Mouse (Mus musculus) Patski (cell line): ENCODE results near the gene Fbxo27. TPM values are rescaled to one million over a fixed set of nuclear protein-coding genes. Genes with fewer than 3 reads are reported as not detected.
A peak's percentile ranks its signal among the peaks of the same experiment; 100 is the strongest.
"Not testable (repeated sequence)": the region's sequence is repeated elsewhere in the genome, so short reads cannot be mapped to it uniquely, and the experiment has no call there.

Source experiments
- ATAC-seq: fragments of 100-300 bp; one replicate; pipeline ENCODE4 v1.8.0; 2021
- CTCF ChIA-PET: fragments of 350-600 bp; sonication (Branson Sonifier 250); formaldehyde crosslinking; loops from one replicate; lab custom pipeline; 2022; ENCODE audit warnings: inconsistent platforms; lab: Charles Lee
- POLR2A ChIA-PET: fragments of 350-600 bp; sonication (Branson Sonifier 250); formaldehyde crosslinking; loops from one replicate; lab custom pipeline; 2022; ENCODE audit warnings: antibody characterized with exemption, inconsistent platforms; lab: Charles Lee
- DNase-seq: peaks from one replicate; pipeline ENCODE4 v3.0.0-alpha.2; 2011; ENCODE audit warnings: low read depth, low spot score
- H3K27me3 ChIP-seq: fragments of 371-371 bp; one replicate; pipeline ENCODE4 v1.5.1; 2021
- CTCF ChIP-seq: fragments of 100-300 bp; IDR thresholded peaks from one replicate; pipeline ENCODE4 v1.5.1; 2021
- in situ Hi-C: fragments of 300-500 bp; cut with MboI; formaldehyde crosslinking; loops from 3 replicates; pipeline ENCODE4 v1.11.1; 2018; ENCODE audit warnings: low pct_unique_long_range_greater_than_20kb, mixed read lengths
- polyA plus RNA-seq: library from polyadenylated mRNA; unstranded; gene quantifications from one replicate; pipeline ENCODE4 v1.2.3, GENCODE M21; 2021

Gene Fbxo27
- polyA plus RNA-seq, 1 experiment from 2014 or later = not detected

DNA sequence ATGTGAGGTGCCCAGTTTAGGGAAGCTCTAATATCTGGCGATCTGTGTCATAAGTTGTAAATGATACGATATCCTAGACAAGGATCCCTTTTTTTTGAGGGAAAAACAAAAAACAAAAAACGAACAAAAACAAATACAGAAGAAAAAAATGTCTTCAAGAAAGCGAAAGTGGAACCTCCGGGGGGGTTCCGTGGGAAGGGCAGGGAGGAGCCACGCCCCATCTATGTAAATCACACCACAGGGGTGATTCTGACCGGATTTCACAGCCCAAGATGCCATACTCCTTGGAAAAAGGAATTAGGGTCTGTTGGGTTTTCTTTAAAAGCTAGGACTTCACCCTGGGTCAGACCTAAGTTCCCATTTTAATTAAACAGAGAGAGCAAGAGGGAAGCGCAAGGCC is 17.7 kb upstream of the Fbxo27 start:
- DNase-seq (no peak), ATAC-seq (no peak)
- in situ Hi-C loops = loop anchor here (25.0 kb wide), 1 partner anchor 538 kb away; the partner anchor contains the start of gene 9530053A07Rik
- ChIA-PET POLR2A (no interaction called here), CTCF (no interaction called here)
- H3K27me3 ChIP-seq = peaks cover under 1% of the 10 kb centered on the region
- TF ChIP-seq CTCF = no peak

DNA sequence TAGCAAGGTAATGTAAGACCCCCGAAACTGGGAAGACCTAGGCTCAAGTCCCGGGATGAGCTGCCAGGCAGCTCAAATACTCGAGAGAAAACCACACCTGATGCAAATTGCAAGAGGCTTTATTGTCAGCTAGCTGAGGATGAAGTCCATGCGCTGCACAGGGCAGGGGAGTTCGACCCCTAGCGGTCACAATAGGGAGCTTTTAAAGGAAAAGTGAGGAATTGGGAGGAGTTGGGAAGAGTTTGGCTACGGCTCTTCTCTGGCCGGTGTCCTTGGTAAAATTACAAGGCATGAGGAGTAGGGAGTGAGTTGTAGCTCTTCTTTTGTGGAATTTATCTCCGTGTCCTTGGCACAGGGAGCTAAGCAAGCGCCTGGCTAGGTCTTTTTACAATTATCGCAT is 16.9 kb upstream of the Fbxo27 start:
- in situ Hi-C loops = loop anchor here (25.0 kb wide), 1 partner anchor 538 kb away; the partner anchor contains the start of gene 9530053A07Rik
- no peak for DNase-seq
- POLR2A ChIA-PET = no interaction called here
- no peak for ATAC-seq
- TF ChIP-seq CTCF = peak; percentile 54
- CTCF ChIA-PET = interaction anchor here (1.1 to 1.4 kb wide), 2 partner anchors 70 to 289 kb away, joined by 3 read pairs; no protein-coding TSS in a partner anchor
- H3K27me3 ChIP-seq = no peaks in the 10 kb centered on the region

DNA sequence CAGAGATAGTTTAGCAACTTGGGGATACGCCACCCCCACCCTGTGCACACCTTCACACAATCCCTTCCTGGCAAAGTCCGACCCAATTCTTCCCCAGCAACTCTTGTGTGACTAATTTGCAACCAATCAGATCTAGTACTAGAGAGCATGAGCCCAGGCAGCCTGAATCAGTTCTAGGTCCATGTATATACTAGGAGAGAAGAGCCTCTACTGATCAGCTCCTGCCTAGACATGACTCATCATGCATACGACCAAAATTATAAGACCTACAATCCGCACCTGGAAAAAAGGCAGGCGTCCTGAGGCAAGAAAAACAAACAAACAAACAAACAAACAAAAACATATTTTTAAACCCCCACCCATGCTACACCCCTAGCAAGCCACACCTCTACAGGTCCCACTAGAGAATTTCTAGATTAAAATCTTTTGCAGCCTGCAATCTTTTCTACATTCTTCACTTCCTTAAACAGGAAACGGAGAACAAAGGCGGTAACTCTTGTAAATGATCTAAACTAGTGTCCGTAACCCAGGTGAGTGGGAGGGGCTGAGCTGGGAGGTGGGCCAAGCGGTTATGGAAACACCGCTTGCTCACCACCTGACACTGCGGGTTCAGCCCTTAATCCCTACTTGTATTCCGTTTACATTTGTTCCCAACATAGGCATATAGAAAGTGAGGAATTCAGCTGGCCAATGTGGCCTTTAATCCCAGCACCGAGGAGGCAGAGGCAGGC is 15.7 kb upstream of the Fbxo27 start:
- TF ChIP-seq CTCF = no peak
- ChIA-PET CTCF (interaction anchor here (1.1 to 1.4 kb wide), 2 partner anchors 71 to 290 kb away, joined by 3 read pairs; no protein-coding TSS in a partner anchor), POLR2A (no interaction called here)
- H3K27me3 ChIP-seq = no peaks in the 10 kb centered on the region
- no peak for DNase-seq
- in situ Hi-C loops = loop anchor here (25.0 kb wide), 1 partner anchor 540 kb away; the partner anchor contains the start of gene 9530053A07Rik
- no peak for ATAC-seq

DNA sequence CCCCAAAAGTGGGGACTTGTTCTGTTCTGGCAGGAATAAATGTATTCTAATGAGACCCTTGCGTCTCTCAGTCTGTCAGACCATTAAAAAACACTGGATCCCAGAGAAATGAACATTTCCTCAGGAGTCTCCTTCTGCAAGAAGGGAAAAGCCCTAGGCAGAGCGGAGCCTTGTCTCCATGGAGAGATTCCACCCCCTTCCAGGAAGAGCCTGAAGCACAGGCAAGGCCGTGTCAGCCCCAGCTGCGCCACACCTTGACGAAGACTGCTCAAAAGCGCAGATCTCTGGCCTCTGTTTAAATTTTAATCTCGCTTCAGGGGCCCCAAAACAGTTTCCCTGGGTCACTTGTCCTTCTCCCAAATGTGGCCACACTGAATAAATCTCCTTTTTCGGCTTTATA is 15.0 kb upstream of the Fbxo27 start:
- no peak for ATAC-seq
- DNase-seq = no peak
- ChIA-PET CTCF (no interaction called here), POLR2A (no interaction called here)
- no peaks in the 10 kb centered on the region for H3K27me3 ChIP-seq
- TF ChIP-seq CTCF = no peak
- in situ Hi-C loops = loop anchor here (25.0 kb wide), 1 partner anchor 540 kb away; the partner anchor contains the start of gene 9530053A07Rik

- ATAC-seq (no peak), DNase-seq (no peak)
- ChIA-PET CTCF (no interaction called here), POLR2A (no interaction called here)
- no peak for TF ChIP-seq CTCF
- H3K27me3 ChIP-seq = peaks cover 13% of the 10 kb centered on the region
- in situ Hi-C loops = loop anchor here (25.0 kb wide), 1 partner anchor 554 kb away; the partner anchor contains the start of gene 9530053A07Rik
Measured at GRCm38 (mm10) chr7:28691075-28691474, 1.6 kb upstream of the Fbxo27 start.

DNA sequence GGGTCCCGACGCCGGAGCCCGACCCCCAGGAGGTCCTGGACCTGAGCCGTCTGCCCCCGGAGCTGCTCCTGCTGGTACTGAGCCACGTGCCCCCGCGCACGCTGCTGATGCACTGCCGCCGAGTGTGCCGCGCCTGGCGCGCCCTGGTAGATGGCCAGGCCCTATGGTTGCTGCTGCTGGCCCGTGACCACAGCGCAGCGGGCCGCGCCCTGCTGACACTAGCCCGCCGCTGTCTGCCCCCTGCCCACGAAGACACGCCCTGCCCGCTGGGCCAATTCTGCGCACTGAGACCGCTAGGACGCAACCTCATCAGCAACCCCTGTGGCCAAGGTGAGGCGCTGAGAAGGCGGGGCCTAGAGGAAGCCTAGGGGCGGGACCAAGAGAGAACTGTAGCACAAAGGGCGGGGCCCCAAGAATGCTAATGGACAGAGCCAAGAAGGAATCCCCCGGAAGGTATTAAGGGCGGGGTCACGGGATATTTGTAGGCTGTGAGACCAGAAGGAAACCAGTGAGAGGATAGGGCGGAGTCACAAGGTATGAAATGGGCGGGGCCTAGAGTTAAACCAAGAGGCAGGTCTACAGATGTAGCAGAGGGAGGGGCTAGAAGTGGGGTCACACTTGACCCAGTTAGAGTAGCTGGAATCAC is 795 bp downstream of the Fbxo27 start:
- TF ChIP-seq CTCF = no peak
- POLR2A ChIA-PET = no interaction called here
- DNase-seq (no peak), ATAC-seq (no peak)
- in situ Hi-C loops = loop anchor here (25.0 kb wide), 1 partner anchor 556 kb away; the partner anchor contains the start of gene 9530053A07Rik
- CTCF ChIA-PET = no interaction called here
- peaks cover 13% of the 10 kb centered on the region for H3K27me3 ChIP-seq

- peaks cover 13% of the 10 kb centered on the region for H3K27me3 ChIP-seq
- no peak for TF ChIP-seq CTCF
- POLR2A ChIA-PET = no interaction called here
- in situ Hi-C loops = loop anchor here (25.0 kb wide), 1 partner anchor 557 kb away; the partner anchor contains the start of gene 9530053A07Rik
- DNase-seq = no peak
- CTCF ChIA-PET = no interaction called here
- no peak for ATAC-seq
Measured at GRCm38 (mm10) chr7:28694423-28694822, 1.8 kb downstream of the Fbxo27 start.

DNA sequence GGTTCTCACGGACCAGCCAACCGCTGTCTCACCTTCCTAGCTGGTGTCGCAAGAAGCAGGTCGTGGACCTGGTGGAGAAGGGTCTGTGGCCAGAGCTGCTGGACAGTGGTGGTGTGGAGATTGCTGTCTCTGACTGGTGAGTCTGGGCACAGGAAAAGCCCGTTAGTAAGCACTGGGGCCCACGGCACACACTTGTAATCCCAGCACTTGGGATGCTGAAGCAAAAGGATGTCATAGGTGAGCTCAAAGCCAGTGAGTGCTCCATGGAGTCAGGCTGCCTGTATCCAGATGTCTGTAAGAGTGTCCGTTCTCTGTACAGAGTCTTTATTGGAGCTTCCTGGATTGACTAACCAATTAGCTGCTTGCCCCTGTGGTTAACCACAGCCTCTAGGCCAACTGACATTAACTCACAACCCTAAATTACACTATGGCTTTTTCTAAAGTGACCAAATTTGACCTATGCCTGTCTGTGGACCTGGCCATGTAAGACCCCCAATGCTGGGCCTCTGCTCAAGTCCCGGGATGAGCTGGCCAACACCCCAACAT is 2.4 kb downstream of the Fbxo27 start:
- peaks cover 13% of the 10 kb centered on the region for H3K27me3 ChIP-seq
- ChIA-PET CTCF (no interaction called here), POLR2A (no interaction called here)
- in situ Hi-C loops = loop anchor here (25.0 kb wide), 1 partner anchor 558 kb away; the partner anchor contains the start of gene 9530053A07Rik
- ATAC-seq = no peak
- TF ChIP-seq CTCF = no peak
- DNase-seq = no peak

- POLR2A ChIA-PET = no interaction called here
Measured at GRCm38 (mm10) chr7:28697277-28697676, 4.6 kb downstream of the Fbxo27 start.

GRCm38 (mm10) chr7:28700269-28700668 is 7.6 kb downstream of the Fbxo27 start:
- no peak for DNase-seq
- no peak for TF ChIP-seq CTCF
- H3K27me3 ChIP-seq = peaks cover 3% of the 10 kb centered on the region
- ChIA-PET POLR2A (no interaction called here), CTCF (no interaction called here)
- in situ Hi-C loops = no loop called here
- no peak for ATAC-seq

More at GRCm38 (mm10) chr7:28697277-28697676, 4.6 kb downstream of the Fbxo27 start:
- in situ Hi-C loops = loop anchor here (25.0 kb wide), 1 partner anchor 560 kb away; the partner anchor contains the start of gene 9530053A07Rik
- ATAC-seq (no peak), DNase-seq (no peak)
- CTCF ChIA-PET = no interaction called here
- H3K27me3 ChIP-seq = peaks cover 11% of the 10 kb centered on the region
- no peak for TF ChIP-seq CTCF

DNA sequence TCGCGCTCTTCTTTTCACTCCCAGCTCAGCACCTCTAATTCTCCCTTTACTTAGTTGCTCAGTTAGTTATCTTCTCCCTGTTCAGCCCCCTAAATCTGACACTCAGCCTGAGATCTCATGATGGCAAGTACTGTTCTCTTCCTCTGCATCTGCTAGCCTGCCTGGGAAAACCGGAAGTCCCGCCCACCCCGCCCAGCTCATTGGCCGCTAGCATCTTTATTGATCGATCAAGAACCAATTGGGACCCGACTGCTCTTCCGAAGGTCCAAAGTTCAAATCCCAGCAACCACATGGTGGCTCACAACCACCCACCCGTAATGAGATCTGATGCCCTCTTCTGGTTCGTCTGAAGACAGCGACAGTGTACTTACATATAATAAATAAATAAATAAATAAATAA is 8.7 kb downstream of the Fbxo27 start:
- DNase-seq, POLR2A ChIA-PET, ATAC-seq, in situ Hi-C loops, CTCF ChIA-PET, H3K27me3 ChIP-seq: not testable (repeated sequence)
